Mouse (Mus musculus): ENCODE measurements at regions not wholly inside any gene's neighbourhood (a gene's known extent, or its start where the extent isn't known, plus 50 kb on each side); places are given as distances from the start of the nearest gene placed in this dataset.

DNA sequence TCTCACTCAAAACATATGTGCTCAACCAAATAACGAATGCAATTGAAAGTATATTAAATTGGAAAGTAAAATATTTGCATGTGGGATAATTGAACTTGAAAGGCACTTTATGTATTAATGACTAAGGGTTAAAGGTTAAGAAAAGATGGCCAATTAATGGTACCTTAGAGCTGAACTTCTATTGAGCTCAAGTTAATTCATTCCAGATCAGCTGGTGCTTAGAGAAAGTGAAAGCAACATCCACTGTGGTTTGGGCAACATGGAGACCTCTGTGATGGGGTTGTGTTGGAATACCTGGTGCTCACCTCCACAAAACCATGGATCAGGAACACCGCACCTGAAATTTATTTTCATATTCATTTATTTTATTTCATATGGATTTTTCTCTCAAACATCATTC lies 612.5 kb upstream of the Intu start:
- TF ChIP-seq POLR2A (IDR thresholded peaks at IDR 0.05; ENCODE audit: extremely low read depth, insufficient read depth, low read length) (no peak), CTCF (IDR thresholded peaks at IDR 0.05; ENCODE audit: extremely low read depth, insufficient read depth, low read length) (no peak)

Measured in cortical plate, adult 2 months (tissue).